Mouse (Mus musculus): ENCODE results near the gene Rd3.

Gene Rd3

DNA sequence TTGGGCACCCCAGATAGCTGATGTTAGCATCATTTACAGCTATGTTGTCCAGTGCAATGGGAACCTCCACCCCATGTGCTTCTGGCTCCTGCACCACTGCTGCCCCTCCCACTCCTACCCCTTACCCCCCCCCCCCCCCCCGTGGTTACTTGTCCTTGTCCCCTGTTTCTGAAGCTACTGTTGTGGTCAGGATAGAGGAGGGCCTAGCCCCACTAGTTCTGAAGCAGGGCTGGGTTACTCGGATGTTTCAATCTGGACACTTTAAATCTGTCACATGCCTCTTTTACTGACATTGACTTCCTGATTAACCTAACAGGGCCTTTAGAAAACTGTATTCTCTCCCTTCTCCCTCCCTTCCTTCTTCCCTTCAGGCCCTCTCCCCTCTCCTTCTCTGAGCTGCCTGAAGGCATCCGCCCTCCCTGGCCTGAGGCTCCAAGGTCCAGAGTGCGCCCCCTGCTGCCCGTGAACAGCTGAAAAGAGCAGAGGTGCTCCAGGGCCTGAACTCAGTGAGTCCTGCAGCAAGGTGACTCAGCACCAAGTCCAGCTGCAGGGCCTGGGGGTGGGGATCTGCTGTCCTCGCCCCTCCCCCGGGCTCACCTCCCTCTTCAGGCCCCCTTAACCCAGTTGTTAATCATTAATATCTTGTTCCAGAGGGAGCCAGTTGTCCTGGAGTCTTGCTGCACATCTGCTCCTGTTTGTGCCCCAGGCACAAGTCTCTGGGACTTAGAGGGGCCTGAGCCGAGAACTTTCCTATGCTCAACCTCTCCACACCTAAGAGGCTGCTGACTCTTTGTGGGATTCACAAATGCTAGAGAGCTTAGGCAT, 13.0 kb upstream of the Rd3 start:
- peak; percentile 73 to 79 for DNase-seq (ENCODE audit: low spot score in 2 of 2)

DNA sequence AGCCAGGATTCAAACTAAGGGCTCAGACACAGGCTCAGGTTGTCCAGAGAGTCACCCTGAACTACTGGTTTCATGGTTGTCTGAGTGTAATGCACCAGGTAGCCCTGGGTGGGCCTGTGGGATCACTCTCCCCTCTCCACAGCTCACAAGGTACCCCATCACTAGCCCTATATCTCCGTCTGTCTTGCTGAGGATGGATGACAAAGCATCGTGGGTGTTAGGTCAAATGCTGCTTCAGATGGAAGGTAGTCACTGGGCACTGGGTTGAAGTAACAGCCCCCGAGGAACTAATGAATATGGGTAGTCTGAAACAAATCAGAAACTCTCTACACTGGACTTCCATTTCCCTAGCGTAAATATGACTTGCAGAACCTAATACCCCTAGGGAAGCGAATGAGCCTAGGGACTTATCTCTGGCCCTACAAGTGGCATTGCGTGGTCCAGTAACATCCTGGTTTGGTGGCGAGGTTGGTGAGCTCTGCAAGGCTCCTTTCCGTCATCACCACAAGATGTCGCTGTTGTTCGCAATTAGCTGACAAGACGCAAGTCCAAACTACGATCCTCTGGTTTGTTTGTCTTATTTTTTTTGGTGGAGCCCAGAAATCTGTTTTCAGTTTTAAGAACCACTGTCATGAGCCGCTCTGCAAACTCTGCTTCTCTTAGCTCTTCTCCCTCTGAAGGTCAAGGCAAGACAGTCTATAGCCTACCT, 12.2 kb upstream of the Rd3 start:
- DNase-seq (ENCODE audit: low spot score in 2 of 2) = peak; percentile 66 to 67

GRCm38 (mm10) chr1:191969939-191970338, 7.2 kb upstream of the Rd3 start:
- no peak for DNase-seq (ENCODE audit: low spot score in 2 of 2)

GRCm38 (mm10) chr1:191974509-191975405, 2.4 kb upstream of the Rd3 start:
- no peak for DNase-seq (ENCODE audit: low spot score in 2 of 2)

DNA sequence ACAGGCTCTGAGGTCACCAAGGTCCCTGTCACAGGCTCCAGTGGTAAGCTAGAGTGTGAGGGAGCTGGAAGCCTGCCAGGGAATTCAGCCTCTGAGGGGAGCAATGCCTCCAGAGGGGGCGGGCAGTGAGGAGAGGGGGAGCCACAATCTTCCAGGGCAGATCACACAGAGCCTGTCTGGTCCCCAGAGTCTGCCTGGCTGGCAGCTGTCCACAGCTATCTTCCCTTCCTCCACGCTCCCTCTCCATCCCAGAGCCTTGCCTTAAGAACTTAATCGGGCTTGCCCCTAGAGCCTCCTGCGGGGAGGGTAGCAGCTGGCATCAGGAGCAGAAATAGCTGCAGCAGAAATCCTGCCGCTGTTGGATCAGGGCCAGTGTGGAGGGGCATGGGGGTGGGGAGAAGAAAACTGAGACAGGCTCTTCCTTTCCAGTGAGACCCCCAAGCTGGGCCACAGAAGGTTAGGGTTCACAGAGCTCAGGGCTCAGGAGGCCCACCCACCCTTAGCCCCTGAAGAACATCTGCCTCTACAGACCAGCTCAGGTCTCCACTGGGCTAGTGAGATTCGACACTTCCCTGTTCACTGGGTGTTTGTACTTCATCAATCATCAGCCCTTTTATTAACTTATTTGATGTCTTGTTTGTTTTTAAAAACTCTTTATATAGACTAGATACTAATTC, 4.4 kb downstream of the Rd3 start:
- no peak for DNase-seq (ENCODE audit: low spot score in 2 of 2)

GRCm38 (mm10) chr1:191986674-191987480, 9.7 kb downstream of the Rd3 start:
- DNase-seq (ENCODE audit: low spot score in 2 of 2) = no peak

DNA sequence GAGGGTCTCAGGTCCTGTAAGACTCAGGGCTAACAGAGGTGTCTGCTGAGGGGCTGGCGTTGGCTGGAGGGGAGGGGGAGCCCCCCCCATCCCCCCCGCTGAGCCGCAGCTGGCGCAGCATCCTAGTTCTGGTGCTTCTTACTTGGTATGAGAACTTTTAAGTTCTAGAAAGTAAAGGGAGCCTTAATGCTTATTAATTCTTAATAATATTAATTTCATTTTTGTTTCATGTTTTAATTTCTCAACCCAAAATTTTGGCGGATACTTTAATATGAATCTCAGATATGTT, 10.3 kb downstream of the Rd3 start:
- DNase-seq (ENCODE audit: low spot score in 2 of 2) = no peak

GRCm38 (mm10) chr1:191988646-191989045, 11.5 kb downstream of the Rd3 start:
- DNase-seq (ENCODE audit: low spot score in 2 of 2) = no peak

DNA sequence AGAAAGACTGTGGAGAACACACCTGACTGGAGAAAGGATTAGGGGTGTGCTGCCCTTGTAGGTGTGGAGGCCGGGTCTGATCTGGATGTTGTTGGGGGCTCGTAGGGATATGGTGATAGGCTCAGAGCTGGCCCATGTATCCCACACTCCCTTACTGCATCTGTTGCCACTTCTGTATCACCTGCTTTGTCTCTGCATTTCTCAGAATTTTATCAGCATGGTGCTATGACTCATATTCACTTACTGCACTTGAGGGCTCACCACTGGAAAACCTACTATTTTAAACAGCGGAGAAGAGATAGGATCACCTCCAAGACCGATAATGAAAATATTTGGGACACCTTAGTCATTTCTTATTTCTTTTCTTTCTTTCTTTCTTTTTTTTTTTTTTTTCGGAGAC, 11.9 kb downstream of the Rd3 start:
- no peak for DNase-seq (ENCODE audit: low spot score in 2 of 2)

GRCm38 (mm10) chr1:191989994-191990393, 12.8 kb downstream of the Rd3 start:
- peak; percentile 94 to 96 for DNase-seq (ENCODE audit: low spot score in 2 of 2)

DNA sequence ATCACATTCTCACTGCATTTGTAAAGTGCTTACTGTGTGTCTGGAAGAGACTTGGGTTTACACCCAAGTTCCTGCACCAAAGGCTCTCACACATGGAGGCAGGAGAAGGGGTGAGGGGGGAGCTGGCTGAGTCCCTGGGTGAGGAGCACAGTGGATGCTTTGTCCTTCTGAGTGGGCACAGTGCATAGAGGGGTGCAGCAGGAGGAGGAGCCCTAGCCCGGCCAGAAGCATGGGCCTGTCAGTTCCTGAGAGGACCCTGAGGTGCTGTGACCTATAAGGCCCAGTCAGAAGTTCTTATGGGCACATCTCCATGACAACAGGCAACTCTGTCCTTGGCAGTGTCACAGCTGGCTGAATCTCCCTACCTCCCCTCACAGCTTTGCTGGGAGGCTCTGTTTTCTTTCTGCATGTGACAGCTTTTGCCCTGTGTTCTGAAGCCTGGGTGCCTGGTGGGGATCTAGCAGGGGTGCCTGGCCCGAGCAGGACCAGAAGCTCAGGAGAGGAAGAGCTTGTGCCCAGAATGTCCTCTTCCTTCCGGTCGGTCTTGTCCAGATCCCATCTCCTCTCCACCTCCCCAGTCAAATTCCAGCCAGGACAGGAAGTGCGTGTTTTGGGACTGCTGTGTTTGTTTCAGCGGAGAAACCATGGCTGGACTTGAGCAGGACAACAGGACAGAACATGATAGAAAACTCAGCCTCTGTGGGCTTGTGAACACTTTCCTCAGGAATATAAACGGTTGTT, 15.0 kb downstream of the Rd3 start:
- DNase-seq (ENCODE audit: low spot score in 2 of 2) = no peak

GRCm38 (mm10) chr1:191994476-191994875, 17.3 kb downstream of the Rd3 start:
- DNase-seq (ENCODE audit: low spot score in 2 of 2) = no peak

DNA sequence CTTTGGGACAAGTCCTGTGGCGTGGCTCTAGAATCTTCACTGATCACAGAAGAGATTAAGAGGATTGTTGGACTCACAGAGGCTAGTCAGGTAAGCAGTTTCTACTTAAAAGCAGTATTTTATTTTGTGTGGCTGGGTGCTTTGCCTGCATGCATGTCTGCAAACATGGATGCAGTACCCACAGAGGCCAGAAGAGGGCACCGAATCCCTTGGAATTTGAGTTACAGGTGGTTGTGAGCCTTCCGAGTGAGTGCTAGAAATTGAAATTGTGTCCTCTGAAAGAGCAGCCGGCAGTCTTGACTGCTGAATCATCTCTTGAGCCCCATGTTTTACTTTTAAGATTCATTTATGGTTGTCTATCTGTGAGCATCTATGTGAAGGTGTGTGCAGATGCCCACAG, 18.3 kb downstream of the Rd3 start:
- DNase-seq (ENCODE audit: low spot score in 2 of 2) = peak; percentile 39 to 56

DNA sequence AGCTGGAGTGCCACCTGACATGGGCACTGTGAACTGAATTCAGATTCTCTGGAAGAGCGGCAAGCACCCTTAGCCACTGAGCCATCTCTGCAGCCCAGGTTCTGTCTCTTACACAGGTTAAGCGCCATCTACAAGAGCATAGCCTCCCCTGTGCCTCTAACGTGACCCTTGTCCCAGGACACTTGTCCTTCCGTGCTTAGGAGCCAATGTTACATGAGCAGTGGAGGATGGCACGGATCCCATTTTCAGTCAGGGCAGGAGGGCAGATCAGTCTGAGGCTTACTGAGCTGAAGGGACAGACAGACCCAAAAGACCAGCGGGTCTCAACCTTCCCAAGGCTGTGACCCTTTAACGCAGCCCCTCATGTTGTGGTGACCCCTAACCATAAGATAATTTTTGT, 18.7 kb downstream of the Rd3 start:
- DNase-seq (ENCODE audit: low spot score in 2 of 2) = no peak

DNA sequence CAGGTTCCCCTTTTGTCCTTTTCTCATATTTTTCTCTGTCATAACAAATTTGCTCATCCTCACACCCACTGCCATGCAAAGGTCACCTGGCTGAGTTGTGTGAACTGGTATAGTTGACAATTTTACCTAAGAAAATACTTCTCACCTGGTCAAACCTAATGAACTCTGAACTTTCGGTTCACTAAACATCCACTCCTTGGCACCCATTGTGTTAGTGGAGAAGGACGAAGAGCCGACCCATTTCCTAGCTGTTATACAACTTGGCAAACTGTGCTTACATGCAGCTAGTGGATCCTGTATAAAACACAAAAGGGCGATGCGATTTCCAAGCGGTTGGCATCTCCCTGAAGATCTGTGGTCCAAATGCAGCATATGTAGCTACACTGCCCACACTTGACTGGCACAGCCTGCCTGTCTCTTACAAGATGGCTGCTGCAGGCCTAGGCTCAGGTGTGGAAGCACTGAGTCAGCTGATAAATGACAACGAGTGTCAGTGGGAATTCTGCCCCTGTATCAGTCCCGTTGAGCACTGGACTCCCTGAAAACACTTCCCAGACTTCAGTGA, 19.5 kb downstream of the Rd3 start:
- DNase-seq (ENCODE audit: low spot score in 2 of 2) = no peak

DNA sequence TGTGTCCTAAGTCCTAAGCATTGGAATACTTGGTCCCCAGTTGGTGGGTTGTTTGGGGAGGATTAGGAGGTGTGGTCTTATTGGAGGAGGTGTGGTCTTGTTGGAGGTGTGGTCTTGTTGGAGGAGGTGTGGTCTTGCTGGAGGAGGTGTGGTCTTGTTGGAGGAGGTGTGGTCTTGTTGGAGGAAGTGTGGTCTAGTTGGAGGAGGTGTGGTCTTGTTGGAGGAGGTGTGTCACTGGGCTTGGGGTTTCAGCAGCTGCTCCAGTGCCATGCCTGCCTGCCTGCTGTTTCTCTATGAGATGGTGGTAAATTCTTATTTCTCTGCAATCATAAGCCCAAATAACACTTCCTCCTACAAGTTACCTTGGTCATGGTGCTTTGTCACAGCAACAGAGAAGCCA, 21.9 kb downstream of the Rd3 start:
- DNase-seq (ENCODE audit: low spot score in 2 of 2) = no peak

Data from spleen, postnatal 36 days (tissue).